Mouse (Mus musculus) heart, adult 2 months (tissue): ENCODE measurements around the gene Satb2. TPM values are rescaled to one million over a fixed set of nuclear protein-coding genes. Genes with fewer than 3 reads are reported as not detected.

ENCODE experiments used
- DNase-seq, 2 experiments: peaks; one replicate each; pipeline ENCODE4 v3.0.0; 2021
- H3K27ac ChIP-seq: fragments of 200-600 bp; 2 replicates; pipeline ENCODE4 v1.8.1; 2022
- H3K27me3 ChIP-seq: fragments of 200-500 bp; 2 replicates; pipeline ENCODE4 v1.6.1; 2012; ENCODE audit warnings: mild to moderate bottlenecking, low read length, inconsistent platforms, mixed read lengths; ENCODE audit not compliant: control insufficient read depth, insufficient read depth
- H3K36me3 ChIP-seq: fragments of 200-500 bp; 2 replicates; pipeline ENCODE4 v1.6.1; 2012; ENCODE audit warnings: low read length, inconsistent platforms; ENCODE audit not compliant: control insufficient read depth, insufficient read depth
- H3K4me1 ChIP-seq: fragments of 200-500 bp; 2 replicates; pipeline ENCODE4 v1.6.1; 2011; ENCODE audit warnings: low read length; ENCODE audit not compliant: control insufficient read depth, insufficient read depth
- H3K4me3 ChIP-seq: fragments of 200-600 bp; 2 replicates; pipeline ENCODE4 v1.8.1; 2022
- H3K79me2 ChIP-seq: fragments of 200-500 bp; replicated peaks from 2 replicates; pipeline ENCODE4 v1.6.1; 2012; ENCODE audit warnings: mild to moderate bottlenecking, inconsistent platforms, low read length, moderate library complexity, mixed read lengths; ENCODE audit not compliant: control insufficient read depth, insufficient read depth
- H3K9ac ChIP-seq: fragments of 200-500 bp; 2 replicates; pipeline ENCODE4 v1.6.1; 2012; ENCODE audit warnings: low read depth, mild to moderate bottlenecking, control low read depth, inconsistent platforms, low read length, mixed read lengths
- CTCF ChIP-seq: fragments of 200-600 bp; IDR thresholded peaks from 2 replicates; pipeline ENCODE4 v1.8.1; 2022; ENCODE audit warnings: antibody characterized with exemption, mild to moderate bottlenecking, moderate library complexity
- EP300 ChIP-seq: fragments of 200-500 bp; IDR thresholded peaks from 2 replicates; pipeline ENCODE4 v1.6.1; 2011; ENCODE audit warnings: low read depth, low read length, control low read depth; ENCODE audit not compliant: insufficient read depth
- POLR2A ChIP-seq: fragments of 200-500 bp; IDR thresholded peaks from 2 replicates; pipeline ENCODE4 v1.6.1; 2011; ENCODE audit warnings: mild to moderate bottlenecking, low read depth, low read length, control low read depth; ENCODE audit not compliant: insufficient read depth
- WGBS: fragments of 180-500 bp; shearing (Covaris S2); methylation state at CpG from one replicate; pipeline ENCODE4 v1.1.7; 2018; 5-methylcytosine and 5-hydroxymethylcytosine counted together
- intact Hi-C: fragments of 180-260 bp; cut with DNase I; formaldehyde crosslinking; loops from one replicate; pipeline ENCODE4 v1.15.1; 2025
- polyA plus RNA-seq: library from polyadenylated mRNA; depleted of rRNA; stranded (reverse); fragments of >200 nt; gene quantifications from 2 replicates; pipeline ENCODE4 v1.2.3, GENCODE M21; 2012
- total RNA-seq, 2 experiments: library from RNA; stranded (reverse); gene quantifications; 2 replicates each; pipeline ENCODE4 v1.2.3; 2021

Gene Satb2
- total and polyA plus RNA-seq, 3 experiments, result 0.14 to 0.39 (median 0.25) TPM

DNA sequence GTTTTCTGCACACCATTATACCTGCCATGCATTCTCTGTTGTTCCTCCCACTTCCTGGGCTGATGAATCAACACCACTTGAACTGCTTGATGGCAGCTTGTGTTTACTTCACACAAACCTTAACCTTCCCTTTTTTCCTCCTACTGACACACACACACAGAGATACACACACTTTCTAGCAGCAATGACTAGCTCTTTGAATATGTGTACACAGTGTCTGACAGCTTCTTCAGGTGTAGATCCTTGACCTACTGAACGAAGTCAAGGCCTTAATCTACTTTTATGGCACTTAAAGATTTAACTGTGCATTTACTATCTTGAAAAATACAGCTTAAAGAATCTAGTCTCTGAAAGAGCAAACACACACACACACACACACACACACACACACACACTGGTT is 89.5 kb downstream of the Satb2 start:
- Histone ChIP-seq H3K4me3 (no peak overlapping the region), H3K4me1 (no peaks in the 10 kb centered on the region), H3K9ac (no peak overlapping the region), H3K79me2 (no peaks in the 10 kb centered on the region), H3K27me3 (no peaks in the 10 kb centered on the region), H3K27ac (no peak overlapping the region), H3K36me3 (no peaks in the 10 kb centered on the region)
- intact Hi-C loops, result no loop called here
- no peak for DNase-seq
- TF ChIP-seq POLR2A (no peak), CTCF (no peak), EP300 (no peak)
- WGBS, result 74% methylated on average over 1 of the region's 1 CpGs

DNA sequence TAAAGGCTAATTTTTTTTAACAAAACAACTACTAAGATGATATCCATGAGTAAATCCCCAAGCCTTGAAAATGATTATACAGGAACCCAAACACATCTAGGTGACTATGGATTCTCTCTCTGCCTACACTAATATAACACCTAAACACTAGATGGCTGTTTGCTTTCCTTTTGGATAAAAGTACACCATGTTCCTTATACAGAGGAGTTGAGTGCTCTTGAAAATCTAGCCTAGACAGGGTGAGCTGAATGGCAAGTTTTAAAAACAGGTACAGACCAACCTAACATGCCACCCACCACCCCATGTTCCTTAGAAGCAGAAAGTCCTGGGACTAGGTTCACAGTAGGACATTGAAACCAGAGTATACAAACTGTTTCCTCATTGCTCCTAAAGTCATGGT is 90.9 kb downstream of the Satb2 start:
- TF ChIP-seq CTCF (no peak), POLR2A (no peak), EP300 (no peak)
- no peak for DNase-seq
- Histone ChIP-seq H3K27ac (no peak overlapping the region), H3K9ac (no peak overlapping the region), H3K79me2 (no peaks in the 10 kb centered on the region), H3K27me3 (no peaks in the 10 kb centered on the region), H3K36me3 (no peaks in the 10 kb centered on the region), H3K4me3 (no peak overlapping the region), H3K4me1 (no peaks in the 10 kb centered on the region)
- intact Hi-C loops, result no loop called here

- no peaks in the 10 kb centered on the region for H3K36me3 ChIP-seq
Measured at GRCm38 (mm10) chr1:56871485-56871884, 107.0 kb downstream of the Satb2 start.

DNA sequence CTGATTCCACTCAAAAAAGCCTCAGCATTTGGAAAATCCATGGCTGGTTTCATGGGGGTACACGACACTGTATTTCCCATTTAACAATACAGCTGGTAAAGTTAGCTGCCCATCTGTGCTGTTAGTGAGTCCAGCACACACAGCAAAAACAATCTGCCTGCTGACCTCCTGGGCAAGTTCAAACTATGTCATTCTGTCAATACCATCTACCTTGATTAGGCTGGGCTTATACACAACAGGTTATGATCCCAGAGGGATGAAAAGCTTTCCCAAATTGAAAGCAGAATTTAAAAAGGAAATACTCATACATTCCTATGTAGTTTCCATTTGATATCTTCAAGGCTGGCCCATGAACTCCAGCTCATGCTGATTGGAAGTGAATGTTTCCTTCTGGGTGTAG is 113.2 kb downstream of the Satb2 start:
- Histone ChIP-seq H3K36me3 (no peaks in the 10 kb centered on the region), H3K9ac (no peak overlapping the region), H3K79me2 (no peaks in the 10 kb centered on the region), H3K4me1 (no peaks in the 10 kb centered on the region), H3K27me3 (no peaks in the 10 kb centered on the region), H3K4me3 (no peak overlapping the region), H3K27ac (no peak overlapping the region)
- TF ChIP-seq CTCF (no peak), EP300 (no peak), POLR2A (no peak)
- DNase-seq, result no peak
- intact Hi-C loops, result no loop called here
- WGBS, result 82% methylated on average over 1 of the region's 1 CpGs

More at GRCm38 (mm10) chr1:56871485-56871884, 107.0 kb downstream of the Satb2 start:
- TF ChIP-seq EP300 (no peak), CTCF (no peak), POLR2A (no peak)
- intact Hi-C loops, result no loop called here
- Histone ChIP-seq H3K4me3 (no peak overlapping the region), H3K27me3 (no peaks in the 10 kb centered on the region), H3K4me1 (no peaks in the 10 kb centered on the region), H3K27ac (no peak overlapping the region), H3K9ac (no peak overlapping the region), H3K79me2 (no peaks in the 10 kb centered on the region)
- 87% methylated on average over 8 of the region's 8 CpGs for WGBS
- DNase-seq, result no peak

GRCm38 (mm10) chr1:56862799-56863198 is 115.7 kb downstream of the Satb2 start:
- intact Hi-C loops, result no loop called here

GRCm38 (mm10) chr1:56857202-56857601 is 121.2 kb downstream of the Satb2 start:
- no peaks in the 10 kb centered on the region for H3K4me1 ChIP-seq
- no peaks in the 10 kb centered on the region for H3K27me3 ChIP-seq
- H3K4me3 ChIP-seq, result no peak overlapping the region
- no peaks in the 10 kb centered on the region for H3K36me3 ChIP-seq
- H3K9ac ChIP-seq, result no peak overlapping the region
- 53% methylated on average over 8 of the region's 8 CpGs for WGBS
- no peak for DNase-seq
- H3K27ac ChIP-seq, result no peak overlapping the region
- no peaks in the 10 kb centered on the region for H3K79me2 ChIP-seq
- no peak for TF ChIP-seq CTCF
- TF ChIP-seq EP300, result no peak
- TF ChIP-seq POLR2A, result no peak
- intact Hi-C loops, result no loop called here

More at GRCm38 (mm10) chr1:56862799-56863198, 115.7 kb downstream of the Satb2 start:
- Histone ChIP-seq H3K4me1 (no peaks in the 10 kb centered on the region), H3K27me3 (no peaks in the 10 kb centered on the region), H3K36me3 (no peaks in the 10 kb centered on the region), H3K4me3 (no peak overlapping the region), H3K27ac (no peak overlapping the region), H3K79me2 (no peaks in the 10 kb centered on the region), H3K9ac (no peak overlapping the region)
- whole genome bisulfite sequencing, result 76% methylated on average over 4 of the region's 4 CpGs
- DNase-seq, result no peak
- TF ChIP-seq EP300, result no peak
- no peak for TF ChIP-seq CTCF
- TF ChIP-seq POLR2A, result no peak

DNA sequence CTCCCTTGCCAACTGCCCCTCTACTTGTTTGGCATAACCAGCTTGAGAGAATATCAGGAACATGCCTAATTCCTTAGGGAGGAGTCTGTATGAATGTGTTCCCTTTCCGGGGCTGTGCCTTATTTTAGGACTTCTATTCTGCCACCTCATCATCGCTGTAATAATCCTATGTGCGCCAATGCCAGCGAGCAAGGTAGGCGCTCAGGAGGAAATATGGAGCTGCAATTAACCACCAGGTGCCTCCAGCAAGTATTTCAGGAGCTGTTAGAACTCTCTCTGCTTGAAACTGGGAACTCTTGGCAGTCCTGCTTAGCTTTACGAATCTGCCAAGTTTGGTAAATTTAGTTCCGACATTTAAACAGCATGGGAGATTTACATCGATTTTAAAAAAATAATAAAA is 128.0 kb downstream of the Satb2 start:
- intact Hi-C loops, result no loop called here
- no peak overlapping the region for H3K27ac ChIP-seq
- no peak for DNase-seq
- H3K79me2 ChIP-seq, result no peaks in the 10 kb centered on the region
- H3K27me3 ChIP-seq, result no peaks in the 10 kb centered on the region
- WGBS, result 88% methylated on average over 8 of the region's 8 CpGs
- TF ChIP-seq CTCF (no peak), EP300 (no peak), POLR2A (no peak)
- no peak overlapping the region for H3K4me3 ChIP-seq
- H3K4me1 ChIP-seq, result no peaks in the 10 kb centered on the region
- no peaks in the 10 kb centered on the region for H3K36me3 ChIP-seq
- H3K9ac ChIP-seq, result no peak overlapping the region
